Mouse (Mus musculus): ENCODE results near the gene Adam11. TPM values are rescaled to one million over a fixed set of nuclear protein-coding genes. Genes with fewer than 3 reads are reported as not detected.
A peak's percentile ranks its signal among the peaks of the same experiment; 100 is the strongest.
"Not testable (repeated sequence)": the region's sequence is repeated elsewhere in the genome, so short reads cannot be mapped to it uniquely, and the experiment has no call there.

Gene Adam11
- polyA plus RNA-seq (2014; fragmentation: Nextera tagmentation; extraction: Ambion mirVana) = 5.4 and 6.7 TPM in 2 replicates

GRCm38 (mm10) chr11:102761309-102762210 is at the start of gene Adam11:
Gene Adam11 (plus strand): TSS chr11:102761439.
- H3K4me3 ChIP-seq (ENCODE audit: low read depth, low read length) = peak within 1 kb of the TSS; percentile 64
- H3K4me1 ChIP-seq (ENCODE audit: control insufficient read depth, insufficient read depth, low read length) = peaks cover 23% of the 10 kb centered on the region
- H3K9me3 ChIP-seq (replicated peaks; ENCODE audit: control insufficient read depth, low read length) = no peaks in the 10 kb centered on the region
- peaks cover 41% of the 10 kb centered on the region for H3K27me3 ChIP-seq (ENCODE audit: control insufficient read depth, insufficient read depth, low read length)
- no peak for ATAC-seq (replicated peaks; ENCODE audit: insufficient number of reproducible peaks, low FRiP score, low TSS enrichment)
- H3K4me2 ChIP-seq = peak within 1 kb of the TSS; percentile 98
- under 1% methylated on average over 50 of the region's 76 CpGs for whole genome bisulfite sequencing (ENCODE audit: insufficient replicate concordance)
- peak within 1 kb of the TSS; percentile 76 for H3K9ac ChIP-seq (ENCODE audit: low read depth, low read length)
- no peaks in the 10 kb centered on the region for H3K36me3 ChIP-seq (ENCODE audit: control insufficient read depth, insufficient read depth, low read length)
- H3K27ac ChIP-seq (ENCODE audit: low read depth, low read length) = 0 out of 2 replicates have a peak within 1 kb of the TSS, but pooled peaks have one; percentile 24

DNA sequence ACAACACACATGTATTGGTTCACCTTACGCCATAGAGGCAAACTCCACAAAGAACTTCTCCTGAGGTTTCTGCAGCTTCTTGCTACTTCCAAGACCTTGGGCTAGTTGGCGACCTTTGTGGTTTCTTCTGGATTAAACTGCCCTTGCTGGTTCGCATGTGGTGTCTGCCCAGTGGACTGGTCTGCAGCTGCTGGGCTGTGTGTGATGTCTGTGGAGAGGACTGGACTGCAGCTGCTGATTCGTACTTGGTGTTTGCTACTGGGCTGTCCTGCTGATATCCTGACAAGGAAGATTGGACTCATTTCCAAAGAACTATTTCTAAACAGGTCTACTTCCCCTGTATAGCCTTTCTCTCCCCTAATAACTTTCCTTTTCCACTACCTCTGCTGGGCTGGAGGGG is 48.8 kb upstream of the Adam11 start:
- no peak overlapping the region for H3K4me2 ChIP-seq
- ATAC-seq (replicated peaks; ENCODE audit: insufficient number of reproducible peaks, low FRiP score, low TSS enrichment) = no peak
- H3K4me3 ChIP-seq (ENCODE audit: low read depth, low read length) = no peak overlapping the region
- 81% methylated on average over 4 of the region's 4 CpGs for WGBS (ENCODE audit: insufficient replicate concordance)
- no peaks in the 10 kb centered on the region for H3K9me3 ChIP-seq (replicated peaks; ENCODE audit: control insufficient read depth, low read length)
- H3K36me3 ChIP-seq (ENCODE audit: control insufficient read depth, insufficient read depth, low read length) = no peaks in the 10 kb centered on the region
- no peaks in the 10 kb centered on the region; the same call in 1 of the 2 replicates for H3K27me3 ChIP-seq (ENCODE audit: control insufficient read depth, insufficient read depth, low read length)
- no peak overlapping the region for H3K27ac ChIP-seq (ENCODE audit: low read depth, low read length)
- no peak overlapping the region for H3K9ac ChIP-seq (ENCODE audit: low read depth, low read length)
- no peaks in the 10 kb centered on the region for H3K4me1 ChIP-seq (ENCODE audit: control insufficient read depth, insufficient read depth, low read length)

- ATAC-seq (replicated peaks; ENCODE audit: insufficient number of reproducible peaks, low FRiP score, low TSS enrichment); H3K9me3 ChIP-seq (replicated peaks; ENCODE audit: control insufficient read depth, low read length); H3K27me3 ChIP-seq (ENCODE audit: control insufficient read depth, insufficient read depth, low read length); H3K4me2 ChIP-seq; H3K4me1 ChIP-seq (ENCODE audit: control insufficient read depth, insufficient read depth, low read length); H3K27ac ChIP-seq (ENCODE audit: low read depth, low read length); H3K9ac ChIP-seq (ENCODE audit: low read depth, low read length); H3K36me3 ChIP-seq (ENCODE audit: control insufficient read depth, insufficient read depth, low read length); H3K4me3 ChIP-seq (ENCODE audit: low read depth, low read length): not testable (repeated sequence)
- 77% methylated on average over 2 of the region's 2 CpGs for WGBS (ENCODE audit: insufficient replicate concordance)
Measured at GRCm38 (mm10) chr11:102714578-102714977, 46.7 kb upstream of the Adam11 start.

- no peaks in the 10 kb centered on the region for H3K36me3 ChIP-seq (ENCODE audit: control insufficient read depth, insufficient read depth, low read length)
- no peak overlapping the region for H3K4me3 ChIP-seq (ENCODE audit: low read depth, low read length)
- H3K9me3 ChIP-seq (replicated peaks; ENCODE audit: control insufficient read depth, low read length) = no peaks in the 10 kb centered on the region
- no peak for ATAC-seq (replicated peaks; ENCODE audit: insufficient number of reproducible peaks, low FRiP score, low TSS enrichment)
- H3K27me3 ChIP-seq (ENCODE audit: control insufficient read depth, insufficient read depth, low read length) = no peaks in the 10 kb centered on the region
- H3K9ac ChIP-seq (ENCODE audit: low read depth, low read length) = no peak overlapping the region
- no peak overlapping the region for H3K27ac ChIP-seq (ENCODE audit: low read depth, low read length)
- H3K4me1 ChIP-seq (ENCODE audit: control insufficient read depth, insufficient read depth, low read length) = no peaks in the 10 kb centered on the region
- 68% methylated on average over 7 of the region's 7 CpGs for WGBS (ENCODE audit: insufficient replicate concordance)
- H3K4me2 ChIP-seq = no peak overlapping the region
Measured at GRCm38 (mm10) chr11:102716135-102716534, 45.1 kb upstream of the Adam11 start.

- no peak for ATAC-seq (replicated peaks; ENCODE audit: insufficient number of reproducible peaks, low FRiP score, low TSS enrichment)
- no peak overlapping the region for H3K9ac ChIP-seq (ENCODE audit: low read depth, low read length)
- H3K9me3 ChIP-seq (replicated peaks; ENCODE audit: control insufficient read depth, low read length) = no peaks in the 10 kb centered on the region
- H3K4me1 ChIP-seq (ENCODE audit: control insufficient read depth, insufficient read depth, low read length) = no peaks in the 10 kb centered on the region
- H3K27me3 ChIP-seq (ENCODE audit: control insufficient read depth, insufficient read depth, low read length) = no peaks in the 10 kb centered on the region; the same call in 1 of the 2 replicates
- no peak overlapping the region for H3K27ac ChIP-seq (ENCODE audit: low read depth, low read length)
- no peaks in the 10 kb centered on the region for H3K36me3 ChIP-seq (ENCODE audit: control insufficient read depth, insufficient read depth, low read length)
- no peak overlapping the region for H3K4me3 ChIP-seq (ENCODE audit: low read depth, low read length)
- H3K4me2 ChIP-seq = no peak overlapping the region
- WGBS (ENCODE audit: insufficient replicate concordance) = 28% methylated on average over 3 of the region's 3 CpGs
Measured at GRCm38 (mm10) chr11:102725574-102725973, 35.7 kb upstream of the Adam11 start.

DNA sequence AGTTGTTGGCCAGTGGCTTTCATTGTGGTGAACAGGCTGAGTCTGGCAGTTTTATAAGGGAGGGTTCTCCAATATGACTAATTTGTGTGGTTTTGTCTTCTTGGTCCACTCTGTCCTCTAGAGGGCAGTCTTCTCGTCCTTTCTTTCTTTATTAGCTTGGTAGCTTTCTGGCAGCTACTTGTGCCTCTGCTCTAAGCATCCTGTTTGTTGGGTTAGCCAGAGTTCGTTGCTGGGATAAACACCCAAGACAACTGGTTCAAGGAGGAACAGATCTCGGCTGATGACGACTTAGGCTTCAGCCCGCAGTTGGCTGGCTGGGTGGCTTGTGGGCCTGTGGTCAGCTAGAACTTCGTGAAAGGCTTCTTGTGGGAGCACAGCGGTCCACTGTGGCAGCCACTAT is 32.6 kb upstream of the Adam11 start:
- ATAC-seq (replicated peaks; ENCODE audit: insufficient number of reproducible peaks, low FRiP score, low TSS enrichment) = no peak
- Histone ChIP-seq H3K4me3 (ENCODE audit: low read depth, low read length) (no peak overlapping the region), H3K9me3 (replicated peaks; ENCODE audit: control insufficient read depth, low read length) (no peaks in the 10 kb centered on the region), H3K9ac (ENCODE audit: low read depth, low read length) (no peak overlapping the region), H3K27me3 (ENCODE audit: control insufficient read depth, insufficient read depth, low read length) (no peaks in the 10 kb centered on the region; the same call in 1 of the 2 replicates), H3K4me2 (no peak overlapping the region), H3K36me3 (ENCODE audit: control insufficient read depth, insufficient read depth, low read length) (no peaks in the 10 kb centered on the region), H3K27ac (ENCODE audit: low read depth, low read length) (no peak overlapping the region), H3K4me1 (ENCODE audit: control insufficient read depth, insufficient read depth, low read length) (no peaks in the 10 kb centered on the region)
- WGBS (ENCODE audit: insufficient replicate concordance) = 38% methylated on average over 7 of the region's 7 CpGs

- no peak overlapping the region for H3K4me2 ChIP-seq
- H3K9ac ChIP-seq (ENCODE audit: low read depth, low read length) = no peak overlapping the region
- H3K4me1 ChIP-seq (ENCODE audit: control insufficient read depth, insufficient read depth, low read length) = no peaks in the 10 kb centered on the region
- no peaks in the 10 kb centered on the region for H3K9me3 ChIP-seq (replicated peaks; ENCODE audit: control insufficient read depth, low read length)
- no peak for ATAC-seq (replicated peaks; ENCODE audit: insufficient number of reproducible peaks, low FRiP score, low TSS enrichment)
- H3K4me3 ChIP-seq (ENCODE audit: low read depth, low read length) = no peak overlapping the region
- no peaks in the 10 kb centered on the region for H3K36me3 ChIP-seq (ENCODE audit: control insufficient read depth, insufficient read depth, low read length)
- no peak overlapping the region for H3K27ac ChIP-seq (ENCODE audit: low read depth, low read length)
- 73% methylated on average over 3 of the region's 3 CpGs for WGBS (ENCODE audit: insufficient replicate concordance)
- H3K27me3 ChIP-seq (ENCODE audit: control insufficient read depth, insufficient read depth, low read length) = no peaks in the 10 kb centered on the region; the same call in 1 of the 2 replicates
Measured at GRCm38 (mm10) chr11:102729835-102730234, 31.4 kb upstream of the Adam11 start.

DNA sequence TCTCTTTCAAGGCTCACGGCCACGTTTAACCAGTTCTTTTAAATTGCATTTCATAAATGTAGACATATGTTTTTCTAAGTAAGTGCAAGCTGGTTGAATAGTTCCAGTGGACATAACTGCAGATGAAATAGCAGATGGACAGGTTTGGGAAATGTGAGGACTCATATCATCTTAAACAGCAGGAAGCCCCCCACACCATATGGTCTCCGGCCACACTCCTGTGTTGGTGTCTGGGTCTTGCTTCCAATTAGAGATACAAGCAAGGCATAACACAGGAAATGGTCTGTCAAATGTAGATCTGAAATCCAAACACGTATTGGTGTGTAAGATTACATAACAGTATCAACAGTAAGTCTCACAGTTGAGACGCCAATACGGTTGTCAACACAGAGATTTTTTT is 29.9 kb upstream of the Adam11 start:
- no peaks in the 10 kb centered on the region for H3K36me3 ChIP-seq (ENCODE audit: control insufficient read depth, insufficient read depth, low read length)
- no peak overlapping the region for H3K4me3 ChIP-seq (ENCODE audit: low read depth, low read length)
- H3K9ac ChIP-seq (ENCODE audit: low read depth, low read length) = no peak overlapping the region
- H3K27ac ChIP-seq (ENCODE audit: low read depth, low read length) = no peak overlapping the region
- WGBS (ENCODE audit: insufficient replicate concordance) = 77% methylated on average over 6 of the region's 6 CpGs
- H3K4me1 ChIP-seq (ENCODE audit: control insufficient read depth, insufficient read depth, low read length) = no peaks in the 10 kb centered on the region
- no peak overlapping the region for H3K4me2 ChIP-seq
- no peaks in the 10 kb centered on the region for H3K27me3 ChIP-seq (ENCODE audit: control insufficient read depth, insufficient read depth, low read length)
- ATAC-seq (replicated peaks; ENCODE audit: insufficient number of reproducible peaks, low FRiP score, low TSS enrichment) = no peak
- no peaks in the 10 kb centered on the region for H3K9me3 ChIP-seq (replicated peaks; ENCODE audit: control insufficient read depth, low read length)
